Mouse (Mus musculus): ENCODE measurements around the gene Map3k5. TPM values are rescaled to one million over a fixed set of nuclear protein-coding genes. Genes with fewer than 3 reads are reported as not detected.
A peak's percentile ranks its signal among the peaks of the same experiment; 100 is the strongest.

Map3k5 gene
- polyA plus RNA-seq, 1 experiment from 2014 or later = 2.6 TPM

DNA sequence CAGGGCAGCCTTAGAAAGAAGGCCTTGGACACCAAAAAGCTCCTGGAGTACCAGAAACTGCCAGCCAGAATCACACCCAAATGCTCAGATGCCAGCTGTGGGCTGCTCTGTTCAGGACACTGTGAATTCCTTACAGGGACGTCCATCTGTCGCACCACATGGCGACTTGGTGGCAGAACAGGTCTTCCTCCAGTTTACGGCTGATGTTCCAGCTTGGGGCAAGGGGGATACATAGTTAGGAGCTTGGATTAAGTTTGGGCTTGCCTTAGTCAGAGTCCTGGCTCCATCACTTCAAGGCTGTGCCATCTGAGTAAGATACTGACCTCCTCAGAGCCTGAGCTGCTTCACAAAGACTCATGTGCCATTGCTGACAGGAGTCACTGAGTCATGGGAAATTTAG, 187.7 kb downstream of the Map3k5 start:
- Histone ChIP-seq H3K4me3 (no peak overlapping the region), H3K9me3 (no peaks in the 10 kb centered on the region), H3K27me3 (ENCODE audit: insufficient read depth, poor library complexity, severe bottlenecking) (no peaks in the 10 kb centered on the region), H3K4me1 (peaks cover 5% of the 10 kb centered on the region; the same call in 1 of the 2 replicates), H3K27ac (no peak overlapping the region), H3K36me3 (peaks cover 37% of the 10 kb centered on the region)
- WGBS = 90% methylated on average over 4 of the region's 4 CpGs
- no peak for DNase-seq (ENCODE audit: low spot score)

DNA sequence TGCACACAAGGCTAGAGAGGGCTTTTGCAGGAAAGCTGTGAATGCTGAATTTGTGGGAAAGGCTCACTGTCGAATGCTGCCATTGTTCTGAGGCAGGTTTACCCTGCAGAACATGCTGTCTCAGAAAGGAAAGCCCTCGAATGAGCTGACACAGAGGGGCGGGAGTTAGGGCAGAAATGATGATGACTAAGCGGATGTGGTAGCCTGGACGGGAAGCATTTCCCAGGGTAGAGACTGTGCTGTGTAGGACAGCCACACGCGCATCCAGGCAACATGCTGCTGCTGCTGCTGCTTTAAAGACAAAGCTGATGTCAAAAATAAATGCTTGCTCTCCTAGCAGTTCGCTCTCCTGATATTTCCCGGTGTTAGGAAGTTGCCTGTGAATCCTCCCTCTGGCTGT, 189.1 kb downstream of the Map3k5 start:
- no peak overlapping the region; the same call in 1 of the 2 replicates for H3K27ac ChIP-seq
- H3K4me1 ChIP-seq = peaks cover 5% of the 10 kb centered on the region; the same call in 1 of the 2 replicates
- no peak for DNase-seq (ENCODE audit: low spot score)
- no peak overlapping the region for H3K4me3 ChIP-seq
- H3K27me3 ChIP-seq (ENCODE audit: insufficient read depth, poor library complexity, severe bottlenecking) = no peaks in the 10 kb centered on the region
- 53% methylated on average over 9 of the region's 9 CpGs for WGBS
- H3K36me3 ChIP-seq = peaks cover 32% of the 10 kb centered on the region
- no peaks in the 10 kb centered on the region for H3K9me3 ChIP-seq

- WGBS = 85% methylated on average over 12 of the region's 12 CpGs
- H3K9me3 ChIP-seq = no peaks in the 10 kb centered on the region
- H3K4me3 ChIP-seq = no peak overlapping the region
- peaks cover 5% of the 10 kb centered on the region; the same call in 1 of the 2 replicates for H3K4me1 ChIP-seq
- DNase-seq (ENCODE audit: low spot score) = no peak
- peaks cover 24% of the 10 kb centered on the region for H3K36me3 ChIP-seq
- H3K27ac ChIP-seq = no peak overlapping the region
- H3K27me3 ChIP-seq (ENCODE audit: insufficient read depth, poor library complexity, severe bottlenecking) = no peaks in the 10 kb centered on the region
These were observed 190.3 kb downstream of the Map3k5 start for GRCm38 (mm10) chr10:20124576-20124975.

DNA sequence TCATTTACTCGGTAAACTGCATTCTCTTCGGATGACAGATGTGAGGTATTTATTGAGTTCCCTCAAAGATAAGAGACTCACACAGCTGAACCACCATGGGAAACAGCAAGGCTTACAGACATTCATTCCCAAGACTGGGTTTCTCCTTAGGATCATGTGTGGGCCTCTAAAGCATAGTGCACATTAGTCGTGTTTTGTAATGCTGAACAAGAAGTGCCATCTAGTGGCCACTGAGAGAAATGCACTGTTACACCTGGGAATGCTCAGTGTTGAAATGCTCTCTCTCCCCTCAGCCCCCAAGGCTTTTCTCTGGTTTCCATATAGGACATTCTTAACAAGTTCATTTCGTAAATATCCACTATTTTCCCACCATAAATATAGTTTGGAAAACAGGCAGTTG, 191.0 kb downstream of the Map3k5 start:
- no peak overlapping the region for H3K4me3 ChIP-seq
- H3K4me1 ChIP-seq = peaks cover 5% of the 10 kb centered on the region; the same call in 1 of the 2 replicates
- peaks cover 17% of the 10 kb centered on the region for H3K36me3 ChIP-seq
- DNase-seq (ENCODE audit: low spot score) = no peak
- no peaks in the 10 kb centered on the region for H3K27me3 ChIP-seq (ENCODE audit: insufficient read depth, poor library complexity, severe bottlenecking)
- no peaks in the 10 kb centered on the region for H3K9me3 ChIP-seq
- 48% methylated on average over 4 of the region's 4 CpGs for WGBS
- no peak overlapping the region for H3K27ac ChIP-seq

DNA sequence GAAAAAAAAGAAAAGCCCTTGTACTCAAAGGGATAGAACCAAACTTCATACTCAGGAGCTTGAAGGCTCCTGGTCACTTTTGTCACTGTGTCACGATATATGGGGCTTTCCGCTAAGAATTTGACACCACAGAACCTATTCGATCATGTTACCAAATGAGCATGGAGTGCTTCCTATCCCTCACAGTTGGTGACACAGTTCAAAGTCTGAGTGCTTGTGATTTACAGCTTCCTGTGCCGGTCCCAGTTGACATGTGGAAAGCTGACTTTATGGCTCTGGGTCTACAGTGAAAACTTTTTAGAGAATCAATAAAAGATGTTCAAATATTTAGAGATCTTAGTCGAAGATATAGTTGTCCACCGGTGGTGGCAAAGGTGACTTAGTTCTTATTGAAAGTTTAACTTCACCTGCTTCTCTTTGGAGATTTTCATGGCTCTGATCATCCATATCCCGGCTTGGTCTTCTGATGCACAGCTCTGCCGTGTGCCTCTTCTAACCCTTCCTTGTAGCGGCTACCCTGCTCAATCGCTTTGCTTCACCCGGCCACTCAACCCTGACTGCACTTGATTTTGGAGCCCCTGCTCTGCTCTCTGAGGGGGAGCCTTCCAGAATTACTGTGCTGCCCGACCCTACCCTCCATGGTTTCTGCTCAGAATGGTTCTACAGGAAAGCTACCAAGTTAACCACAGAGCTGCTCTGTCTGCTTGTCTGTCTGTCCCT, 198.8 kb downstream of the Map3k5 start:
- H3K9me3 ChIP-seq = no peaks in the 10 kb centered on the region
- peaks cover 13% of the 10 kb centered on the region for H3K4me1 ChIP-seq
- H3K27me3 ChIP-seq (ENCODE audit: insufficient read depth, poor library complexity, severe bottlenecking) = no peaks in the 10 kb centered on the region
- no peak overlapping the region for H3K27ac ChIP-seq
- no peak overlapping the region for H3K4me3 ChIP-seq
- DNase-seq (ENCODE audit: low spot score) = no peak
- WGBS = 91% methylated on average over 12 of the region's 12 CpGs
- peaks cover 24% of the 10 kb centered on the region; the same call in 1 of the 2 replicates for H3K36me3 ChIP-seq

DNA sequence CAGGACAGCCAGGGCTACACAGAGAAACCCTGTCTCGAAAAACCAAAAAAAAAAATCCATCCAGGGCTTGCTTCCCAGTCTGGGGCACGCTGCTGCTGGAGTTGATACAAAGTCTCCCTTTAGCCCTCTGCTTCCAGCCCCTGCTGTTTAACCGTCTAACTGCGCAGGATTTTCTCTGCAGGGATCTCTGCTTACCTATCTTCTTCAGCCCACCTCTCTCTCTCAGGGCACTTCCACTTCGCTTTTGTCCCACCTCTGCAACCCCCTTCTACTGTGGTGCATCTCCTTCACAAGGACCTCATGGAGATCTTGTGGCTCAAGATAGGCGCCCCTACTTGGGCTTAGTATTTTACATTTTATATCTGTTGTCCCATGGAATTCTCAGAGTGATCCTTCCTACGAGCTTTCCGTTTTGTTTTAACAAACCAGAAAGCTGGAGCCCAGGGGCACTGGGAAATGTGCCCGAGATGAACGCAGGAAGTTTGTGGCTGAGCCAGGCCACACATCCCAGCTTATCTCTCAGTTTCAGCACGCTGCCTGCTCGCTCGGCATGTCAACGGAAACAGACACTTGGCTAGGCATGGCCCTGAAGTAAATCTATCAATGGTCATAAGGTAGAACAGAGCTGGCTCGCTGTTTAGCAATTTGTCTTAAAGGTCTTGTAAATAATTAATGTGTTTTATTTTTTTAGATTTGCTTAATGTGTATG, 201.2 kb downstream of the Map3k5 start:
- no peaks in the 10 kb centered on the region for H3K27me3 ChIP-seq (ENCODE audit: insufficient read depth, poor library complexity, severe bottlenecking)
- no peak overlapping the region for H3K4me3 ChIP-seq
- H3K4me1 ChIP-seq = peaks cover 13% of the 10 kb centered on the region
- DNase-seq (ENCODE audit: low spot score) = no peak
- 0 out of 2 replicates have a peak overlapping the region, but pooled peaks have one; percentile 49 for H3K27ac ChIP-seq
- 43% methylated on average over 15 of the region's 15 CpGs for WGBS
- no peaks in the 10 kb centered on the region for H3K9me3 ChIP-seq
- peaks cover 39% of the 10 kb centered on the region; the same call in 1 of the 2 replicates for H3K36me3 ChIP-seq

- no peaks in the 10 kb centered on the region for H3K27me3 ChIP-seq (ENCODE audit: insufficient read depth, poor library complexity, severe bottlenecking)
- peaks cover 16% of the 10 kb centered on the region for H3K4me1 ChIP-seq
- peaks cover 46% of the 10 kb centered on the region; the same call in 1 of the 2 replicates for H3K36me3 ChIP-seq
- no peak overlapping the region for H3K4me3 ChIP-seq
- WGBS = 89% methylated on average over 1 of the region's 1 CpGs
- H3K27ac ChIP-seq = no peak overlapping the region
- no peaks in the 10 kb centered on the region for H3K9me3 ChIP-seq
- DNase-seq (ENCODE audit: low spot score) = no peak
These were observed 202.2 kb downstream of the Map3k5 start for GRCm38 (mm10) chr10:20136505-20136904.

DNA sequence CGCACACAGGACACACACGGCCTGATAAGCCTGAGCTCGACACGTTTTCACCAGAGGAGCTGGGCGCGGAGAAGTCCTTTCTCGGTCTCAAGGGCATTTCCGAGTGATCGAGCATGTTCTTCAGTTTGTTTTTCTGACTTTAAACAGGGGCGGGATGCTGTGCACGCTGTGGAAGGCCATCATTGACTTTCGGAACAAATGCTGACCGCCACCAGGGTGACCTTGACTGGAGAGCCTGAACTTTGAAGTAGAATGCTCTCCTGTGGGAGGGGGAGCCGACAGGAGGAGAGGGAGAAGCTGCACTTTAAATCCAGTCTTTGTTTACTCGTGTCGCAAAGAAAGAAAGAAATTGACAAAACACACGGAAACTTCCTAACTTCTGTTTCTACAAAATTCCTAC, 207.1 kb downstream of the Map3k5 start:
- Histone ChIP-seq H3K4me3 (no peak overlapping the region), H3K36me3 (peaks cover 29% of the 10 kb centered on the region; the same call in 1 of the 2 replicates), H3K27me3 (ENCODE audit: insufficient read depth, poor library complexity, severe bottlenecking) (peaks cover 5% of the 10 kb centered on the region; the same call in 1 of the 2 replicates), H3K4me1 (peaks cover 3% of the 10 kb centered on the region; the same call in 1 of the 2 replicates), H3K9me3 (no peaks in the 10 kb centered on the region), H3K27ac (peak overlapping the region; percentile 59; the same call in 1 of the 2 replicates)
- no peak for DNase-seq (ENCODE audit: low spot score)
- WGBS = 64% methylated on average over 17 of the region's 17 CpGs

GRCm38 (mm10) chr10:20148130-20148772, 214.0 kb downstream of the Map3k5 start, which contains the start of gene Map7:
TSS of gene Map7 (plus strand) at chr10:20148471.
- no peak for DNase-seq (ENCODE audit: low spot score)
- peak within 1 kb of the TSS; percentile 80 for H3K4me3 ChIP-seq
- WGBS = 4% methylated on average over 51 of the region's 51 CpGs
- H3K27me3 ChIP-seq (ENCODE audit: insufficient read depth, poor library complexity, severe bottlenecking) = peaks cover 43% of the 10 kb centered on the region
- peak within 1 kb of the TSS; percentile 88 for H3K27ac ChIP-seq
- no peaks in the 10 kb centered on the region for H3K36me3 ChIP-seq
- H3K4me1 ChIP-seq = peaks cover 10% of the 10 kb centered on the region; the same call in 1 of the 2 replicates
- H3K9me3 ChIP-seq = no peaks in the 10 kb centered on the region

GRCm38 (mm10) chr10:20148773-20149120, 214.5 kb downstream of the Map3k5 start:
- H3K36me3 ChIP-seq = no peaks in the 10 kb centered on the region
- H3K27ac ChIP-seq = peak overlapping the region; percentile 88
- H3K4me1 ChIP-seq = peaks cover 10% of the 10 kb centered on the region; the same call in 1 of the 2 replicates
- peak overlapping the region; percentile 80 for H3K4me3 ChIP-seq
- H3K9me3 ChIP-seq = no peaks in the 10 kb centered on the region
- 2% methylated on average over 56 of the region's 58 CpGs for WGBS
- DNase-seq (ENCODE audit: low spot score) = no peak
- peaks cover 43% of the 10 kb centered on the region for H3K27me3 ChIP-seq (ENCODE audit: insufficient read depth, poor library complexity, severe bottlenecking)

- Histone ChIP-seq H3K4me1 (peaks cover 10% of the 10 kb centered on the region; the same call in 1 of the 2 replicates), H3K27me3 (ENCODE audit: insufficient read depth, poor library complexity, severe bottlenecking) (peaks cover 43% of the 10 kb centered on the region), H3K9me3 (no peaks in the 10 kb centered on the region), H3K27ac (peak overlapping the region; percentile 88), H3K4me3 (peak overlapping the region; percentile 80), H3K36me3 (no peaks in the 10 kb centered on the region)
- under 1% methylated on average over 48 of the region's 74 CpGs for WGBS
- DNase-seq (ENCODE audit: low spot score) = peak; percentile 81
These were observed 215.0 kb downstream of the Map3k5 start for GRCm38 (mm10) chr10:20149121-20149834.

- H3K36me3 ChIP-seq = no peaks in the 10 kb centered on the region
- no peaks in the 10 kb centered on the region for H3K9me3 ChIP-seq
- peaks cover 43% of the 10 kb centered on the region for H3K27me3 ChIP-seq (ENCODE audit: insufficient read depth, poor library complexity, severe bottlenecking)
- H3K4me1 ChIP-seq = peaks cover 10% of the 10 kb centered on the region; the same call in 1 of the 2 replicates
- DNase-seq (ENCODE audit: low spot score) = no peak
- H3K27ac ChIP-seq = 0 out of 2 replicates have a peak overlapping the region, but pooled peaks have one; percentile 88
- 7% methylated on average over 13 of the region's 13 CpGs for WGBS
- H3K4me3 ChIP-seq = peak overlapping the region; percentile 80
These were observed 215.6 kb downstream of the Map3k5 start for GRCm38 (mm10) chr10:20149835-20150355.

Data from heart, embryonic 10.5 days (tissue).